Comparison of ENCODE assay signal across 9 mouse cellular contexts in the genomic region with DNA sequence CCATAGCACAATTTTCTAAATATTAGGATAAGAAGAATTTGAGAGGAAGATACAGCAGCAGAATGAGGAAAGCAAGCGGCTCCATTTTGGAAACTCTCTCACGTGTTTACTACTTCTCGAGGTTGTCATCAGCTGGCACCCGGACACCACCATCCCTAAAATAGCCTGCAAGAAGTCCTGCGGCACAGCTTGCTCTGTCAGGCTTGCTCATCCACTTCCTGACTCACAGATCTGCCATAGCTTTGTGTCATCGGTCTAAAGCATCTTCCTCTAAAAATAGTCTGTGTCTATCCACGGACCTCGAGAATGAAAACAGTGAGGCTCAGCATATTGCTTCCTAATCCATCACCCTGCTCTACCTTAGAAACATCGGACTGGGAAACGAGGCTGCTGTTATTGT.
DNase-seq lines count a peak whose midpoint lies in the region; ATAC-seq lines count a peak whose summit lies in the region.
"Had no signal": no experiment of that assay in that cellular context is flagged by ENCODE, and none has a peak within 500 bp of the region (broad histone marks: within the 10 kb centered on the region; RNA-seq: fewer than 3 reads in every experiment).

No protein-coding gene starts in this region.

- H3K4me3 ChIP-seq in liver, embryonic 11.5 days (ENCODE audit: low read depth, low read length), result no peak overlapping the region
- H3K4me3 ChIP-seq: limb, embryonic 13.5 days had no signal

- H3K4me1 ChIP-seq in liver, embryonic 11.5 days (replicated peaks; ENCODE audit: control insufficient read depth, insufficient read depth, low read length), result 0 out of 2 replicates have a peak, but pooled peaks cover 6% of the 10 kb centered on the region
- H3K4me1 ChIP-seq: limb, embryonic 13.5 days had no signal

- no peaks in the 10 kb centered on the region for H3K27me3 ChIP-seq in liver, embryonic 11.5 days (replicated peaks; ENCODE audit: control insufficient read depth, insufficient read depth, low read length)
- H3K27me3 ChIP-seq: limb, embryonic 13.5 days had no signal

- H3K27ac ChIP-seq in liver, embryonic 11.5 days (ENCODE audit: low read depth, low read length), result no peak overlapping the region
- H3K27ac ChIP-seq: limb, embryonic 13.5 days had no signal

- no peaks in the 10 kb centered on the region for H3K9me3 ChIP-seq in liver, embryonic 11.5 days (ENCODE audit: control insufficient read depth, low read length)
- H3K9me3 ChIP-seq: limb, embryonic 13.5 days had no signal

- intact Hi-C loops in left cerebral cortex, postnatal 4 days (cut with DNase I), result no loop called here

- no peak overlapping the region for H3K4me2 ChIP-seq in liver, embryonic 11.5 days
- H3K4me2 ChIP-seq: limb, embryonic 13.5 days had no signal

- ATAC-seq in liver, embryonic 11.5 days (replicated peaks; ENCODE audit: low FRiP score), result no peak

- 50% methylated on average over 10 of the region's 10 CpGs for WGBS in liver, embryonic 11.5 days

- peak; percentile 10 for DNase-seq in left cerebral cortex, adult 11 months (ENCODE audit: low spot score)
- DNase-seq in left cerebral cortex, postnatal 4 days, result no peak
- peak; percentile 7 to 28 for DNase-seq in frontal cortex, postnatal 14 days (ENCODE audit: low spot score in 2 of 2)
- peak; percentile 43 for DNase-seq in heart, postnatal 4 days
- DNase-seq in right cerebral cortex, postnatal 14 days, result peak; percentile 20
- DNase-seq in thymus, postnatal 10 days (ENCODE audit: low spot score in 2 of 2), result no peak
- DNase-seq in liver, embryonic 11.5 days (ENCODE audit: low spot score), result no peak
- DNase-seq in thymus, postnatal 25 days, result no peak

- no peaks in the 10 kb centered on the region for H3K36me3 ChIP-seq in liver, embryonic 11.5 days (ENCODE audit: control insufficient read depth, insufficient read depth, low read length)
- H3K36me3 ChIP-seq: limb, embryonic 13.5 days had no signal

- H3K9ac ChIP-seq in liver, embryonic 11.5 days (ENCODE audit: low read depth, low read length), result no peak overlapping the region
- H3K9ac ChIP-seq: limb, embryonic 13.5 days had no signal

Comparison
In these comparisons a context has a peak if more than half of its experiments do, and no peak if none do; other contexts are left out.
1. DNase-seq: peak in left cerebral cortex, adult 11 months (single experiment), frontal cortex, postnatal 14 days (2 of 2), heart, postnatal 4 days (single experiment) and right cerebral cortex, postnatal 14 days (single experiment); none in left cerebral cortex, postnatal 4 days (single experiment), thymus, postnatal 10 days (0 of 2), liver, embryonic 11.5 days (single experiment) and thymus, postnatal 25 days (single experiment).